Mouse (Mus musculus): ENCODE measurements around the gene Gm26602. TPM values are rescaled to one million over a fixed set of nuclear protein-coding genes. Genes with fewer than 3 reads are reported as not detected.
"Not testable (repeated sequence)": the region's sequence is repeated elsewhere in the genome, so short reads cannot be mapped to it uniquely, and the experiment has no call there.

The Gm26602 gene
- polyA plus RNA-seq, 1 experiment from 2014 or later: 33.6 TPM

- H3K9ac ChIP-seq; H3K27me3 ChIP-seq; H3K27ac ChIP-seq; H3K9me3 ChIP-seq (replicated peaks): not testable (repeated sequence)
- 69% methylated on average over 5 of the region's 10 CpGs for WGBS
- H3K36me3 ChIP-seq (ENCODE audit: poor library complexity, severe bottlenecking): peaks cover 29% of the 10 kb centered on the region
- peaks cover 15% of the 10 kb centered on the region for H3K4me1 ChIP-seq
- peak overlapping the region; percentile 93 for H3K4me2 ChIP-seq
- peak overlapping the region; percentile 97 for H3K4me3 ChIP-seq
- ATAC-seq: peak; percentile 48; the same call in 1 of the 2 replicates
Measured at GRCm38 (mm10) chr10:79959412-79959811, 48.8 kb downstream of the Gm26602 start.

DNA sequence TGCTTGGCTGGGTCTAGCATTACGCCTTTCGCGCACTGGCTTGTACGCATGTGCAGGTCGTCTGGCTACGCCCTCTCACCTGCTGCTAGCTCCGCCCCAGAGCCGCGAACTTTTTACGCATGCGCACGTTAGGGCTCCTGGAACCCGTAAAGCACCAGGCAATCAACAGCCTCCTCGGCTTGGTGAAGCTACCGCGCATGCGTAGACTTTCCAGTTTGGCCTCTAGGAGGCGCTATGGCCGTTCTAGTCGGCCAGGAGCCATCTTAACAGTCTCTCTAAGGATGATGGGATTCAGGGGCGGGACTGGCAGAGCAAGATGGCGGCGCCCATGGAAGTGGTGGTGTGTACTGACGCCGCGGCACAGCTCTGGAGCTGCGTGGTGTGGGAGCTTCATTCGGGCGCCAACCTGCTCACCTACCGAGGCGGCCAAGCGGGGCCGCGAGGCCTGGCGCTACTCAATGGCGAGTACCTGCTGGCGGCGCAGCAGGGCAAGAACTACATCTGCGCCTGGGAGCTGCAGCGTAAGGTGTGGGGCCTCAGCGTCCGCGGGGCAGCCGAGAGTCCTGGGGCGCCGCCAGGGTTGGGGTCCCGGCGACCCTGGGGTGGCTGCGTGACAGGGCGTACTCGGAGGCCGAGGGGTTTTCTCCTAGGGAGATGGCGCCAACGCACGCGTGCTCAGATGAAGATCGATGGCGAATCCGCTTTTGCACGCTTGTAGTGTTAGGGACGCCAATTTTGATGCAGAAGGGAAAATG, 49.4 kb downstream of the Gm26602 start, which contains the start of gene Wdr18:
Gene Wdr18, plus strand, starts transcription at position 306 of the 755 bp plus-strand sequence.
- ATAC-seq: peak; percentile 98
- peak within 1 kb of the TSS; percentile 97 for H3K4me3 ChIP-seq
- peak within 1 kb of the TSS; percentile 79 for H3K9ac ChIP-seq
- peaks cover 35% of the 10 kb centered on the region for H3K36me3 ChIP-seq (ENCODE audit: poor library complexity, severe bottlenecking)
- peak within 1 kb of the TSS; percentile 41 for H3K27ac ChIP-seq
- peak within 1 kb of the TSS; percentile 93 for H3K4me2 ChIP-seq
- H3K9me3 ChIP-seq (replicated peaks): no peaks in the 10 kb centered on the region
- H3K4me1 ChIP-seq: peaks cover 15% of the 10 kb centered on the region
- under 1% methylated on average over 61 of the region's 61 CpGs for WGBS
- 0 out of 2 replicates have a peak, but pooled peaks cover 5% of the 10 kb centered on the region for H3K27me3 ChIP-seq

Small RNAs within 50 kb of the gene (microRNA-seq; reads per million reads assigned to microRNA genes)
- not detected for gene Mir6910

Other genes with a start within 250 kb of the Gm26602 start
- gene Madcam1, start 246.3 kb upstream of the Gm26602 start, polyA plus RNA-seq (2015; fragmentation: Nextera tagmentation; extraction: Ambion mirVana): 0.31 and 0.43 TPM in 2 replicates
- gene Tpgs1, start 241.5 kb upstream of the Gm26602 start, polyA plus RNA-seq (2015; fragmentation: Nextera tagmentation; extraction: Ambion mirVana): 67.8 and 73.0 TPM in 2 replicates
- gene Cdc34, start 228.7 kb upstream of the Gm26602 start, polyA plus RNA-seq (2015; fragmentation: Nextera tagmentation; extraction: Ambion mirVana): 101 and 109 TPM in 2 replicates
- gene Gzmm, start 221.8 kb upstream of the Gm26602 start, polyA plus RNA-seq (2015; fragmentation: Nextera tagmentation; extraction: Ambion mirVana): 1.3 and 1.4 TPM in 2 replicates
- 489 and 502 TPM in 2 replicates for gene Bsg, start 206.4 kb upstream of the Gm26602 start, polyA plus RNA-seq (2015; fragmentation: Nextera tagmentation; extraction: Ambion mirVana)
- 0.06 and 0.10 TPM in 2 replicates for gene Hcn2, start 194.2 kb upstream of the Gm26602 start, polyA plus RNA-seq (2015; fragmentation: Nextera tagmentation; extraction: Ambion mirVana)
- 39.1 and 43.8 TPM in 2 replicates for gene Polrmt, start 164.3 kb upstream of the Gm26602 start, polyA plus RNA-seq (2015; fragmentation: Nextera tagmentation; extraction: Ambion mirVana)
- gene Fgf22, start 155.8 kb upstream of the Gm26602 start, polyA plus RNA-seq (2015; fragmentation: Nextera tagmentation; extraction: Ambion mirVana): 0.48 and 0.71 TPM in 2 replicates
- gene Rnf126, start 143.9 kb upstream of the Gm26602 start, polyA plus RNA-seq (2015; fragmentation: Nextera tagmentation; extraction: Ambion mirVana): 70.9 and 74.8 TPM in 2 replicates
- gene Fstl3, start 133.6 kb upstream of the Gm26602 start, polyA plus RNA-seq (2015; fragmentation: Nextera tagmentation; extraction: Ambion mirVana): 0.40 and 0.62 TPM in 2 replicates
- gene Prss57, start 119.9 kb upstream of the Gm26602 start, polyA plus RNA-seq (2015; fragmentation: Nextera tagmentation; extraction: Ambion mirVana): 0.09 and 0.13 TPM in 2 replicates
- 214 and 234 TPM in 2 replicates for gene Palm, start 117.3 kb upstream of the Gm26602 start, polyA plus RNA-seq (2015; fragmentation: Nextera tagmentation; extraction: Ambion mirVana)
- gene Misp, start 89.9 kb upstream of the Gm26602 start, polyA plus RNA-seq (2015; fragmentation: Nextera tagmentation; extraction: Ambion mirVana): 0.71 and 1.1 TPM in 2 replicates
- 148 and 171 TPM in 2 replicates for gene Ptbp1, start 56.4 kb upstream of the Gm26602 start, polyA plus RNA-seq (2015; fragmentation: Nextera tagmentation; extraction: Ambion mirVana)
- gene Prtn3, start 36.4 kb upstream of the Gm26602 start, polyA plus RNA-seq (2015; fragmentation: Nextera tagmentation; extraction: Ambion mirVana): 12.8 and 15.9 TPM in 2 replicates
- 290 and 308 TPM in 2 replicates for gene Plppr3, start 36.2 kb upstream of the Gm26602 start, polyA plus RNA-seq (2015; fragmentation: Nextera tagmentation; extraction: Ambion mirVana)
- gene Elane, start 24.6 kb upstream of the Gm26602 start, polyA plus RNA-seq (2015; fragmentation: Nextera tagmentation; extraction: Ambion mirVana): 0.24 TPM in 1 of 2 replicates, not detected in the other
- not detected in 2 replicates for gene Cfd, start 20.0 kb upstream of the Gm26602 start, polyA plus RNA-seq (2015; fragmentation: Nextera tagmentation; extraction: Ambion mirVana)
- gene Med16, start 1.9 kb upstream of the Gm26602 start, polyA plus RNA-seq (2015; fragmentation: Nextera tagmentation; extraction: Ambion mirVana): 49.0 and 59.0 TPM in 2 replicates
- 1.0 and 1.3 TPM in 2 replicates for gene Kiss1r, start 6.1 kb downstream of the Gm26602 start, polyA plus RNA-seq (2015; fragmentation: Nextera tagmentation; extraction: Ambion mirVana)
- 200 and 217 TPM in 2 replicates for gene R3hdm4, start 10.4 kb downstream of the Gm26602 start, polyA plus RNA-seq (2015; fragmentation: Nextera tagmentation; extraction: Ambion mirVana)
- gene Arid3a, start 16.2 kb downstream of the Gm26602 start, polyA plus RNA-seq (2015; fragmentation: Nextera tagmentation; extraction: Ambion mirVana): 2.5 and 3.6 TPM in 2 replicates
- gene Wdr18, start 49.3 kb downstream of the Gm26602 start, polyA plus RNA-seq (2015; fragmentation: Nextera tagmentation; extraction: Ambion mirVana): 80.2 and 94.8 TPM in 2 replicates
- 0.38 and 0.57 TPM in 2 replicates for gene Grin3b, start 59.9 kb downstream of the Gm26602 start, polyA plus RNA-seq (2015; fragmentation: Nextera tagmentation; extraction: Ambion mirVana)
- 11.2 and 12.0 TPM in 2 replicates for gene Tmem259, start 73.5 kb downstream of the Gm26602 start, polyA plus RNA-seq (2015; fragmentation: Nextera tagmentation; extraction: Ambion mirVana)
- 30.0 and 32.2 TPM in 2 replicates for gene Cnn2, start 77.7 kb downstream of the Gm26602 start, polyA plus RNA-seq (2015; fragmentation: Nextera tagmentation; extraction: Ambion mirVana)
- 3.1 and 3.9 TPM in 2 replicates for gene Abca7, start 85.6 kb downstream of the Gm26602 start, polyA plus RNA-seq (2015; fragmentation: Nextera tagmentation; extraction: Ambion mirVana)
- 1.2 and 1.3 TPM in 2 replicates for gene Arhgap45, start 105.8 kb downstream of the Gm26602 start, polyA plus RNA-seq (2015; fragmentation: Nextera tagmentation; extraction: Ambion mirVana)
- 193 and 199 TPM in 2 replicates for gene Polr2e, start 128.9 kb downstream of the Gm26602 start, polyA plus RNA-seq (2015; fragmentation: Nextera tagmentation; extraction: Ambion mirVana)
- gene Gpx4, start 136.3 kb downstream of the Gm26602 start, polyA plus RNA-seq (2015; fragmentation: Nextera tagmentation; extraction: Ambion mirVana): 487 and 489 TPM in 2 replicates
- 11.6 and 13.6 TPM in 2 replicates for gene Sbno2, start 194.7 kb downstream of the Gm26602 start, polyA plus RNA-seq (2015; fragmentation: Nextera tagmentation; extraction: Ambion mirVana)
- gene Stk11, start 204.9 kb downstream of the Gm26602 start, polyA plus RNA-seq (2015; fragmentation: Nextera tagmentation; extraction: Ambion mirVana): 20.7 and 21.6 TPM in 2 replicates
- gene Atp5d, start 227.8 kb downstream of the Gm26602 start, polyA plus RNA-seq (2015; fragmentation: Nextera tagmentation; extraction: Ambion mirVana): 454 and 459 TPM in 2 replicates
- 21.2 and 26.8 TPM in 2 replicates for gene Cbarp, start 230.0 kb downstream of the Gm26602 start, polyA plus RNA-seq (2015; fragmentation: Nextera tagmentation; extraction: Ambion mirVana)
- 35.1 and 37.9 TPM in 2 replicates for gene Midn, start 237.4 kb downstream of the Gm26602 start, polyA plus RNA-seq (2015; fragmentation: Nextera tagmentation; extraction: Ambion mirVana)